Mouse (Mus musculus) fibroblast of lung, adult 2 months (primary cell): ENCODE data around the gene Lefty2.
"Not testable (repeated sequence)": the region's sequence is repeated elsewhere in the genome, so short reads cannot be mapped to it uniquely, and the experiment has no call there.

Experiments used
- DNase-seq: peaks from one replicate; pipeline ENCODE4 v3.0.0-alpha.2; 2011; ENCODE audit warnings: low read depth

Lefty2 gene

GRCm38 (mm10) chr1:180894088-180894987, 1.4 kb downstream of the Lefty2 start:
- not testable (repeated sequence) for DNase-seq

- DNase-seq: no peak
Observed at GRCm38 (mm10) chr1:180901107-180901506, 8.2 kb downstream of the Lefty2 start.

DNA sequence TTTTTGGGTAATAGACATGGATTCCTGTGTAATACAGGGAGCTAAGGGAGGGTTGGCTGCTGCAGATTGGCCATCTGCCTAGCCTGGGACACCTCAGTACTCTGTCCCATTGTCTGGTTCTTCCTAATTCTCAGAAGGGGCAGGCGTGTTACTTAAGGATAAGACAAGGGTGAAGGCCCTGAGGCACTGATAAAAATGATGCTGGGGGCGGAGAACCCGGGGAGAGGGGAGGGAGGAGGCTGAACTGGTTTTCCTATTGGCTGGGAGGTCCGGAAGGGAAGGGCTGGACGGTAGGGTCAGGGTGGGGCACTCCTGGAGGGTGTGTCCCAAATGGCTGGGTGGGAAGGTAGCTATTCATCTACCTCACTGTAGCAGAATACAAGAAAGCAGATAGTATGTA, 10.0 kb downstream of the Lefty2 start:
- no peak for DNase-seq

DNA sequence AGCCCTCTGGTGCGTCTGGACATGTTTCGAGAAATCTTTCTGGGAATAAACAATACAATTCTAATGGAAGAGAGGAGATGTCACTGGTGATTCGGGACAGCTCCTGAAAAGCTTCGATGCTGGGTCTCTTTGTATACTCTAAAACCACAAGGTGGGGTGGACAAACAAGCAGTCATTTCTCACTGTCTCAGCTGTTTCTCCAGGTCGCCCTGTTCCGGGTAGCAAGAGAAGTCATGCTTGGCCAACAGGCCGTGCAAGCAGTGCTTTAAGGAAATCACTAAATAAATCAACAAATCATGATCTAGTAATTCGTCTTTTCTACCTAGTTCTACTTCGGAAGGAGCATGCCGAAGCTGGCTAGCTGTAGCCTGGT, 10.7 kb downstream of the Lefty2 start:
- DNase-seq: no peak

- peak; percentile 87 for DNase-seq
Observed at GRCm38 (mm10) chr1:180904039-180904814, 11.3 kb downstream of the Lefty2 start, which contains the start of gene Pycr2. Pycr2 (plus strand) TSS chr1:180904293.

DNA sequence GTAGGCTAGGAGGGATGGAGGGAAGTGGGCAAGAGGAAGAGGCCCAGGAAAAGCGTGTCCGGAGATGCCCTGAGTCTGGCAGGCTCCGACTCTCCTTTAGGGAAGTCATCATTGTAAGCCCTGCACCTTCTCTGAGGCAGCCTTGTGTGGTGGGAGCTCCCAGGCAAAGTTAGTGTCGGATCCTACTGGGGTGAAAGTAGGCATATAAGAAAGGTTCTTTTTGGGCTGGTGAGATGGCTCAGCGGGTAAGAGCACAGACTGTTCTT, 11.8 kb downstream of the Lefty2 start:
- no peak for DNase-seq

- no peak for DNase-seq
Observed at GRCm38 (mm10) chr1:180905307-180905706, 12.4 kb downstream of the Lefty2 start.

DNA sequence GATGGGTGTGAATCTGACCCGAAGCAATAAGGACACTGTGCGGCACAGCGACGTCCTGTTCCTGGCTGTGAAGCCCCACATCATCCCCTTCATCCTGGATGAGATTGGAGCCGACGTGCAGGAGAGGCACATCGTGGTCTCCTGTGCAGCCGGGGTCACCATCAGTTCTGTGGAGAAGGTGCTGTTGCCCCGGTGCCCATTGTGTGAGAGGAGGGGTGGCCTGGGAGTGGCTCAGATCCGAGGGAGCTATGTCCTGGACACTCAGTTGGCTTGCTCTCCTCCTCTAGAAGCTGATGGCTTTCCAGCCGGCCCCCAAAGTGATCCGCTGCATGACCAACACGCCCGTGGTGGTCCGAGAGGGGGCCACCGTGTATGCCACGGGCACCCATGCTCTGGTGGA, 13.0 kb downstream of the Lefty2 start:
- no peak for DNase-seq

GRCm38 (mm10) chr1:180906461-180907147, 13.7 kb downstream of the Lefty2 start:
- DNase-seq: no peak

DNA sequence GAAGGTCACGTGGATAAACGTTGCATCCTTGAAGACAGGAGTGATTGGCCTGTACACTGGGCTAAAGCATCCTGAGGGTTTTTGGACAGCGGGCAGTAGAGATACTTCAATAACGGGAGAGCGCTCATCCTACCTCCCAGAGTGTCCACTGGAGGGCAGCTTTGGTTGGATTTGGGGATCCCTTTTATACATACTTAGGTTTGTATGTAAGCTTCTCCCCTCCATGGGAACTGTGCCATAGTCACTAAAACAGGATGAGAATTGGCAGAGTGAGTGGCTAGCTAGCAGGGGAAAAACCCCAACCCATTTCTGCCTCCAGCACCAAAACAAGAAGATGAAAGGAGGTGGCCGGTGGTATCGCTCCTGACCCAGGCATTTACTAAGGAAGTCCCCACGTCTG, 18.2 kb downstream of the Lefty2 start:
- DNase-seq: no peak

DNA sequence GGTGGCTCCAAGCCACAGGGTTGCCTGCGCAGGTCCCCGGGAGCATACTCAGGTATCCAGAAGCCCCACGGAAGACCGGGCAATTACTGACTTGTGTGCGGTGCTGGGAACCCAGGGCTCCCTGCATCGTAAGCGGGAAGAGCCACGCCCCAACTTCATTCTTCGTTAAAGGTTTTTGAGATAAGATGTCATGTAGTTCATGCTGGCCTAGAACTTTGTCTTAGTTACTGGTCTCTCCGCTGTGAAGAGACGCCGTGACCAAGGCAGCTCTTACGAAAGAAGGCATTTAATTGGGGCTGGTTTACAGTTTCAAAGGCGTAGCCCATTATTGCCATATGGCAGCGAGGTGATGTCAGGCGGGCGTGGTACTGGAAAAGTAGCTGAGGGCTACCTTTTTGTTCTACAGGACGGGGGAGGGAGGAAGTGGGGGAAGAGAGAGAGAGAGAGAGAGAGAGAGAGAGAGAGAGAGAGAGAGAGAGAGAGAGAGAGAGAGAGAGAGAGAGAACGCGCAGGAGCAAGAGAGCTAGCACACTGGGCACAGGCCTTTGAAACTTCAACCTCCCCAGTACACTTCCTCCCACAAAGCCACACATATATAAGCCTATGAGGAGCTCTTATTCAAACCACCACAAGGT, 18.9 kb downstream of the Lefty2 start:
- no peak for DNase-seq

- no peak for DNase-seq
Observed at GRCm38 (mm10) chr1:180912792-180913191, 19.9 kb downstream of the Lefty2 start.

- DNase-seq: peak; percentile 83
Observed at GRCm38 (mm10) chr1:180913797-180914196, 20.9 kb downstream of the Lefty2 start.

DNA sequence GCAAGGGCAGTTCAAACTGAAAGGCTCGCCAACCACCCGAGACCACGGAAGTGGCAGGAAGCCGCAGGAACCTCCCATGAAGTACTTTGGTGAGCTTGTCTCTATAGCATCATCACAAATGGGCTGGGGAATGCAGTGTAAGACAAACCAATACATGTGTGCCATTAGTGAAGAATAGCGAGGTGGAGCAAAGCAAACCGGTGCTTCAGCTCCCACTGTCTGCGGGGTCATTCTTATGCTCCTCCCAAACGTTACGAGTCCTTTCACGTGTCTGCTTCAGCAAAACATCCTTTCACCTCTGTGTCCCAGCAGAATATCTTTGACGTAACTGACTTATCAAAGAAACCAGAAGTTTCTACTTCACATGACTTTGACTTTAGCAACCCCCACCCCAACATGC, 23.5 kb downstream of the Lefty2 start:
- DNase-seq: no peak

DNA sequence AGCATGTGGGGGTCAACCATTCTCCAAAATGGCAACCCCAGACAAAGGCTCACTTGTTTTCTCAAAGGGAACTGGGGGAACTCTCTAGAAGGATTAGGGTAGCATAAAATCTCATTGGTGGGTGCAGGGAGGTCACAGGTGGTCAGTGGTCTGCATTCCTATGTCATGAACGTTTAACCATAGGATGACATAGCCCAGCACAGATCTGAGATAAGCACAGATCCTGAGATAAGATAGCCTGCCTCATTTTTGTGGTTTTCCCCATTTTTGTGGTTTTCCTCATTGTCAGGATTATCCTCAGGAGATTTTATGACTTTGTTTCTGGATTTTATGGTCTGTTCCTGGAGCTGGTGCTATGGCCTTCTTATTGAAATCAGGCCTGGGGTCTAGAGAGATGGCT, 24.1 kb downstream of the Lefty2 start:
- no peak for DNase-seq

- no peak for DNase-seq
Observed at GRCm38 (mm10) chr1:180919686-180920085, 26.8 kb downstream of the Lefty2 start.

DNA sequence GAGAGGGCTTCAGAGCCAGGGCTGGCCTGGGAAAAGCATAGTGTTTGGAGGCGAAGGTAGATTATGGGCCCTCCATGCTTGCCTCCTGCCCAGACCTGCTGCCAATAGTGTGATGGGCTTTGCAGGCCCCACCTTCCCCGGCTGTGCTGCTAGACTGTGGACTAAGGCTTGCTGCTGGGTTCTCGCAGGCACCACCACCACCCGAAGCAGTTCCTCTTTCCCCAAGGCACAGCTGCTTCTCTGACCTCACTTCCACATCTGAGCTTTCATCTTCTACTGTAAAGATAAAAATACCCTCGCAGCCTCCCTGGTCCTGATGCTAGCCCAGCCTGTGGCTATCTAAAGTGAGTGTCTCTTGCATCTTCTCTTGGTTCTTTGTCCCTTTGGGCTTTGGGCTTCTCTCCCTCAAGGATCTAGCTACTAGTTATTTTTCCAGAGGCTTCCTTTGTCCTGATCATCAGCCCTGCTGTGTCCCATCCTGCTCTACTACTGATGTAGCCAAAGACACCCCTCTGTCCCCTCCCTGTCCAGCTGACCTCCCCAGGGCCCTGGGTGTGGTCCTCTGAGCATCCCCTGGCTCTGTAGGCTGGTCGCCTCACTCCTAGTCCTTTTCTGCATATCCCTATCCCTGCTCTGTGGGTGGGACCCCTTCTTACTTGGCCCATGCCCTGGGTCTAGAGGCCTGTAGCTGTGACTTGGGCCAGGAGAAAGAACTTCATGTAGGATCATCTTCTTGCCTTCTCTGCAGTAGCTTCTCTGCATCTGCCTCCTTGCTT, 29.6 kb downstream of the Lefty2 start:
- DNase-seq: no peak

GRCm38 (mm10) chr1:180924737-180925136, 31.8 kb downstream of the Lefty2 start:
- DNase-seq: no peak

GRCm38 (mm10) chr1:180926286-180926685, 33.4 kb downstream of the Lefty2 start:
- no peak for DNase-seq

- no peak for DNase-seq
Observed at GRCm38 (mm10) chr1:180929599-180929998, 36.7 kb downstream of the Lefty2 start.

DNA sequence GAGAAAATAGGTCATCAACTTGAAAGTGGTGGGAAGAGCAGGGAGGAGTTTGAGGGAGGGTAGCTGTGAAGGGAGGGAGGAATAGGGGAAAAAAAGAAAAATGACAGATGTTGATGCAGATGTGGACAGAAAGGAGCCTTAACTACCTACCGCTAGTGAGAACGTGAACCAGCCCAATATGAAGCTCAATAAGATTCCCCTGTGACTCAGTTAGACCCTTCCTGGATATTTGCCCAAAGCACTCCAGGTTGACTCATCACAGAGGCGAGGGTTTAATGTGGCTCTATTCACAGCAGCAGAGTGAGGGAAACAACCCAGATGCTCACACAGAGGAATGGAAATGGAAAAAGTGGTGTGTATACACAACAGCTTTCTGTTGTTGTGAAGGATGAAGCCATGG, 38.2 kb downstream of the Lefty2 start:
- no peak for DNase-seq

DNA sequence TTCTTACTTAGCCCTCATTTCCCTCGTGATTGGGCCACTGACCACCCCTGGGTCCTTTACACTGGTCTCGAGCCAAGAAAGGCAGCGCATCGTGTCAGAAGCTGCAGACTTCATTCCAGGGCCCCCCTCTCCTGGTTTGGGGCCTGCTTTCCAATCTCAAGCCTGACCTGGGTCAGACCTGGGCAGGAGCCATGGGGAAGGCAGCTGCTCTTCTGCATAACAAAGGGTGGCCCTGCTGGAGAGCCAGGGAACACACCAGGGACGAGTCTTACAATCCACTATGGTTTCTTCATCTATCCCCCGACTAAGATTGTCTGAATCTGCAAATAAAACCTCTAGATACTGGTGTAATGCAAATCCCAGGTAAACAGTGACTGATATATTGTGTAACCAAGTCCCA, 40.8 kb downstream of the Lefty2 start:
- no peak for DNase-seq
